Mouse (Mus musculus) MEL (cell line): ENCODE results near the gene Stk35. TPM values are rescaled to one million over a fixed set of nuclear protein-coding genes. Genes with fewer than 3 reads are reported as not detected.

Source experiments
- polyA plus RNA-seq, 2 experiments: library from polyadenylated mRNA; stranded (reverse) in 1 of 2; unstranded in 1 of 2; fragments of >175 nt in 1 of 2; fragments of >200 nt in 1 of 2; gene quantifications; 2 replicates each; pipeline versions ENCODE4 v1.2.1 to v1.2.4; 2012; ENCODE audit warnings: low replicate concordance in 2 of 2, low read depth in 1 of 2; ENCODE audit not compliant: insufficient read length in 2 of 2, insufficient read depth in 1 of 2, missing spikeins in 1 of 2
- total RNA-seq: library from RNA; depleted of rRNA; stranded (reverse); fragments of 300-350 nt; gene quantifications from 2 replicates; pipeline ENCODE4 v1.2.3, GENCODE M21; 2012; rRNA removed

Gene Stk35
- total and polyA plus RNA-seq, 3 experiments: 7.6 to 28.6 (median 26.6) TPM

Other genes starting within 250 kb of the Stk35 start
- gene Sirpa, start 207.7 kb upstream of the Stk35 start, total RNA-seq: not detected in 2 replicates
- not detected for gene Sirpa, start 207.7 kb upstream of the Stk35 start, polyA plus RNA-seq
- gene Pdyn, start 100.7 kb upstream of the Stk35 start, total RNA-seq: not detected in 2 replicates
- gene Pdyn, start 100.7 kb upstream of the Stk35 start, polyA plus RNA-seq: under 1 TPM in 1 of 2 experiments, not detected in 1; 0.19 TPM
- gene Tgm3, start 211.8 kb downstream of the Stk35 start, total RNA-seq: not detected in 2 replicates
- gene Tgm3, start 211.8 kb downstream of the Stk35 start, polyA plus RNA-seq: not detected